Mouse (Mus musculus) thymus, adult 2 months (tissue): ENCODE results near the gene Por.

Experiments
- CTCF ChIP-seq: fragments of 200-500 bp; IDR thresholded peaks from 2 replicates; pipeline ENCODE4 v1.5.1; 2012; ENCODE audit warnings: mild to moderate bottlenecking, control low read depth, low read length, moderate library complexity, borderline replicate concordance; ENCODE audit not compliant: control insufficient read depth, poor library complexity, insufficient read depth; ENCODE audit errors: extremely low read depth
- POLR2A ChIP-seq: fragments of 200-500 bp; IDR thresholded peaks from 2 replicates; pipeline ENCODE4 v1.6.1; 2012; ENCODE audit warnings: mild to moderate bottlenecking, low read length, control low read depth, moderate library complexity; ENCODE audit not compliant: control insufficient read depth, poor library complexity, insufficient read depth; ENCODE audit errors: extremely low read depth

GRCm38 (mm10) chr5:135668071-135668470 is 1.8 kb upstream of the Por start:
- TF ChIP-seq CTCF (no peak), POLR2A (no peak)
